Mouse (Mus musculus) myocyte (in vitro differentiated cells): ENCODE results near the gene Meiob.
A peak's percentile ranks its signal among the peaks of the same experiment; 100 is the strongest.

ENCODE experiments used
- CEBPB ChIP-seq: IDR thresholded peaks from 2 replicates; pipeline ENCODE4 v1.6.1; 2011; ENCODE audit warnings: mild to moderate bottlenecking, moderate library complexity; ENCODE audit not compliant: poor library complexity, insufficient read depth, severe bottlenecking
- E2F4 ChIP-seq: IDR thresholded peaks from one replicate; pipeline ENCODE4 v1.6.1; 2011; ENCODE audit warnings: mild to moderate bottlenecking, control low read depth, moderate library complexity; ENCODE audit not compliant: insufficient read depth
- MAX ChIP-seq: IDR thresholded peaks from one replicate; pipeline ENCODE4 v1.6.1; 2011; ENCODE audit warnings: low read depth, mild to moderate bottlenecking, control low read depth
- POLR2A ChIP-seq: IDR thresholded peaks from one replicate; pipeline ENCODE4 v1.6.1; 2011; ENCODE audit warnings: low read depth, mild to moderate bottlenecking, control low read depth, moderate library complexity; ENCODE audit not compliant: insufficient read length
- POLR2AphosphoS2 ChIP-seq: IDR thresholded peaks from one replicate; pipeline ENCODE4 v1.6.1; 2011; ENCODE audit warnings: low read depth, control low read depth; ENCODE audit not compliant: insufficient read length
- REST ChIP-seq: IDR thresholded peaks from one replicate; pipeline ENCODE4 v1.6.1; 2011; ENCODE audit warnings: mild to moderate bottlenecking, control low read depth, moderate library complexity; ENCODE audit not compliant: insufficient read depth, insufficient read length
- SRF ChIP-seq: IDR thresholded peaks from one replicate; pipeline ENCODE4 v1.6.1; 2011; ENCODE audit warnings: low read depth; ENCODE audit not compliant: control insufficient read depth, insufficient read length
- TCF12 ChIP-seq: IDR thresholded peaks from one replicate; pipeline ENCODE4 v1.6.1; 2011; ENCODE audit warnings: mild to moderate bottlenecking, control low read depth; ENCODE audit not compliant: poor library complexity, insufficient read depth, severe bottlenecking
- TCF3 ChIP-seq: IDR thresholded peaks from one replicate; pipeline ENCODE4 v1.6.1; 2011; ENCODE audit warnings: low read depth, control low read depth; ENCODE audit not compliant: insufficient read length
- USF1 ChIP-seq: IDR thresholded peaks from one replicate; pipeline ENCODE4 v1.6.1; 2011; ENCODE audit warnings: low read depth, mild to moderate bottlenecking, control low read depth, moderate library complexity

DNA sequence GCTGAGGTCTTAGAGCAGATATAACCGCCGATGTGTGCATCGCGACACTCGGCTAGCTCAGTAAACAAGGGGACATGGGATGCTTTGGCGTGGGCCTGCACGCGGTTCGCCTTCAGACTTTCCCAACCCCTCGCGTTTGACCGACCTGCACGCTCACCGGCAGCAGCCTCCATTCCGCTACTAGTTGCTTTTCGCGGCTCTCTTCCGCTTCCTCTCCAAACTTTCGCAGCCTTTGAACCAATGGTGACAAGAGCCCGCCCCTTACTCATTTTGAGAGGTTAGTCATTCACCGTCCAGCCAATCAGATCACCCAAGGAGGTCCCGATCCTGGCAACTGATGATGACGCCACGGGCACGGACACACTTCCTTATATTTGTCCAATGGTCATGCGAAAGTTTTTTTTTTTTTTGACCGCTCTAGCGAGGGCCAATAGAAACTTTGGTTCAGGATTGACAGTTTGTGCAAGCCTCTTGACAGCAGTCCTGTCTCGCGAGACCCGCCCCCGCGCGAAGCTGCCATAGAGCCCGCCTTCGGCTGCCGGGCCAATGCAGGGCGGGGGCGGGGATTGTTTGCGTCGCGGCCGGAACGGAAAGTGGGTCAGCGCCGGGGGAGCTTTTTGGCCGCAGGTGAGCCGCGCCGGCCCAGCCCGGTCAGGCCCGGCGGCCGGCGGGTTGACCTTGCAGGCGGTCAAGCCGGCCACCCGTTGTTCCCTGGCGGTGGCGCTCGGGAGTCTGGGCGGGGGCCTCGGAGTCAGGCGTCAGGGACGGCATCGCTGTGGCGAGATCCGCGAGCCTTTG lies 82.2 kb downstream of the Meiob start, which contains the start of the genes Nubp2 and Spsb3:
- TF ChIP-seq POLR2A (peak; percentile 77), CEBPB (no peak), MAX (no peak), POLR2AphosphoS2 (peak; percentile 76), E2F4 (peak; percentile 46), USF1 (no peak), TCF12 (no peak), REST (no peak), SRF (peak; percentile 41), TCF3 (no peak)
